Mouse (Mus musculus) hindbrain, embryonic 11.5 days (tissue): ENCODE measurements at regions not wholly inside any gene's neighbourhood (a gene's known extent, or its start where the extent isn't known, plus 50 kb on each side); places are given as distances from the start of the nearest gene placed in this dataset.

Source experiments
- ATAC-seq: fragments of 200-750 bp; cut with Nextera tagmentation; 2 replicates; pipeline ENCODE4 v1.8.0; 2017; ENCODE audit warnings: mild to moderate bottlenecking, moderate TSS enrichment, moderate library complexity; ENCODE audit not compliant: low FRiP score
- DNase-seq: peaks from one replicate; pipeline ENCODE4 v3.0.0-alpha.2; 2015; ENCODE audit warnings: low spot score
- H3K27ac ChIP-seq: fragments of 300-500 bp; sonication (generic); 2 replicates; pipeline ENCODE4 v1.5.1; 2014; ENCODE audit warnings: mild to moderate bottlenecking, low read depth, low read length
- H3K27me3 ChIP-seq: fragments of 300-500 bp; sonication (generic); 2 replicates; pipeline ENCODE4 v1.6.1; 2014; ENCODE audit warnings: mild to moderate bottlenecking, low read length, moderate library complexity, mixed read lengths; ENCODE audit not compliant: control insufficient read depth, insufficient read depth
- H3K36me3 ChIP-seq: fragments of 300-500 bp; sonication (generic); 2 replicates; pipeline ENCODE4 v1.6.1; 2014; ENCODE audit warnings: mild to moderate bottlenecking, low read length, moderate library complexity, mixed read lengths; ENCODE audit not compliant: control insufficient read depth, insufficient read depth
- H3K4me1 ChIP-seq: fragments of 300-500 bp; sonication (generic); replicated peaks from 2 replicates; pipeline ENCODE4 v1.6.1; 2014; ENCODE audit warnings: low read length, mixed read lengths; ENCODE audit not compliant: control insufficient read depth, insufficient read depth
- H3K4me2 ChIP-seq: fragments of 300-500 bp; sonication (generic); replicated peaks from 2 replicates; pipeline ENCODE4 v1.6.1; 2014; ENCODE audit warnings: mild to moderate bottlenecking, low read depth, low read length
- H3K4me3 ChIP-seq: fragments of 300-500 bp; sonication (generic); 2 replicates; pipeline ENCODE4 v1.5.1; 2014; ENCODE audit warnings: low read depth, low read length
- H3K9ac ChIP-seq: fragments of 300-500 bp; sonication (generic); 2 replicates; pipeline ENCODE4 v1.6.1; 2014; ENCODE audit warnings: low read depth, low read length
- H3K9me3 ChIP-seq: fragments of 300-500 bp; sonication (generic); 2 replicates; pipeline ENCODE4 v1.6.1; 2016; ENCODE audit warnings: low read length; ENCODE audit not compliant: control insufficient read depth
- WGBS: fragments of 180-500 bp; shearing (Covaris S2); extraction: QIAGEN DNeasy Blood & Tissue Kit; methylation state at CpG from one replicate; pipeline ENCODE4 v1.1.7; 2014; 5-methylcytosine and 5-hydroxymethylcytosine counted together

DNA sequence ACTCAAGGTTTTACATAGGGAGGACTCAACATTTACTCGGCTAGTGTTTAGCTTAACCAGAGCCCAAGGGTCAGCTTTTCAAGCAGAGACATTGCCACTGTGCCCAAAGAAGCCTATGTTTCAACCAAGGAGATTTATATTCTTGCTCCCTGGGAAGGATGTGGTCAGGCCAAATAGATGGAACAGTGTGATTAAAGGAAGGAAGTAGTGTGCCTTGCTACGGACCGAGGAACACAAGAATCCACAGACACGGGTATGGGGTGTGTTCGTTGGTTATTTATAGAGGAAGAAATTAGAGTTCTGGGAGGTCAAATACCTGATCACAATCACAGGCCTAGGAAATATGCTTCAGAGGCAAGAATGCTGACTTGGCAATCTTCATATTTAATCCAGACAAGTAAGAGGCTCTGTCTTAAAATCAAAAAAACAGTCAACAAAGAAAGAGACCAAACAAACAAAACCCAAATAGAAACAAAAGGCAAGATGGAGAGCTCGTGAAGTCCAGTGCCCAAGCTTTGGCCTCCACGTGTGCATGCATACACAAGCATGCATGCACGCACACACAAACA lies 133.9 kb upstream of the Trp63 start:
- H3K4me3 ChIP-seq: no peak overlapping the region
- H3K9me3 ChIP-seq: no peaks in the 10 kb centered on the region
- ATAC-seq (no peak), DNase-seq (no peak)
- H3K4me1 ChIP-seq: no peaks in the 10 kb centered on the region
- 88% methylated on average over 8 of the region's 8 CpGs for whole genome bisulfite sequencing
- no peak overlapping the region for H3K9ac ChIP-seq
- no peak overlapping the region for H3K4me2 ChIP-seq
- no peaks in the 10 kb centered on the region for H3K27me3 ChIP-seq
- no peaks in the 10 kb centered on the region for H3K36me3 ChIP-seq
- no peak overlapping the region for H3K27ac ChIP-seq

- no peak overlapping the region for H3K9ac ChIP-seq
- H3K36me3 ChIP-seq: no peaks in the 10 kb centered on the region
- ATAC-seq (no peak), DNase-seq (no peak)
- H3K27ac ChIP-seq: no peak overlapping the region
- no peaks in the 10 kb centered on the region for H3K9me3 ChIP-seq
- WGBS: 72% methylated on average over 3 of the region's 3 CpGs
- no peaks in the 10 kb centered on the region for H3K4me1 ChIP-seq
- no peak overlapping the region for H3K4me3 ChIP-seq
- no peaks in the 10 kb centered on the region for H3K27me3 ChIP-seq
- H3K4me2 ChIP-seq: no peak overlapping the region
Measured at GRCm38 (mm10) chr16:25557181-25557580, 126.4 kb upstream of the Trp63 start.

- H3K4me2 ChIP-seq: no peak overlapping the region
- no peaks in the 10 kb centered on the region for H3K9me3 ChIP-seq
- WGBS: 90% methylated on average over 6 of the region's 6 CpGs
- H3K9ac ChIP-seq: no peak overlapping the region
- H3K4me1 ChIP-seq: no peaks in the 10 kb centered on the region
- no peak for DNase-seq
- no peaks in the 10 kb centered on the region for H3K36me3 ChIP-seq
- H3K4me3 ChIP-seq: no peak overlapping the region
- H3K27ac ChIP-seq: no peak overlapping the region
- no peak for ATAC-seq
- no peaks in the 10 kb centered on the region for H3K27me3 ChIP-seq
Measured at GRCm38 (mm10) chr16:25580216-25580615, 103.3 kb upstream of the Trp63 start.

- no peaks in the 10 kb centered on the region for H3K27me3 ChIP-seq
- H3K4me3 ChIP-seq: no peak overlapping the region
- 75% methylated on average over 14 of the region's 14 CpGs for WGBS
- H3K4me2 ChIP-seq: no peak overlapping the region
- no peaks in the 10 kb centered on the region for H3K36me3 ChIP-seq
- no peak overlapping the region for H3K9ac ChIP-seq
- DNase-seq (no peak), ATAC-seq (no peak)
- H3K9me3 ChIP-seq: no peaks in the 10 kb centered on the region
- no peak overlapping the region for H3K27ac ChIP-seq
- no peaks in the 10 kb centered on the region for H3K4me1 ChIP-seq
Measured at GRCm38 (mm10) chr16:25584337-25585069, 99.1 kb upstream of the Trp63 start.

GRCm38 (mm10) chr16:25585070-25585454 lies 98.5 kb upstream of the Trp63 start:
- H3K4me3 ChIP-seq: no peak overlapping the region

GRCm38 (mm10) chr16:25585953-25586352 lies 97.6 kb upstream of the Trp63 start:
- no peaks in the 10 kb centered on the region for H3K36me3 ChIP-seq
- H3K27me3 ChIP-seq: no peaks in the 10 kb centered on the region
- H3K4me3 ChIP-seq: no peak overlapping the region
- H3K27ac ChIP-seq: no peak overlapping the region
- no peaks in the 10 kb centered on the region for H3K9me3 ChIP-seq
- H3K4me1 ChIP-seq: no peaks in the 10 kb centered on the region
- H3K9ac ChIP-seq: no peak overlapping the region
- H3K4me2 ChIP-seq: no peak overlapping the region
- ATAC-seq: no peak
- no peak for DNase-seq
- whole genome bisulfite sequencing: 88% methylated on average over 3 of the region's 3 CpGs

More at GRCm38 (mm10) chr16:25585070-25585454, 98.5 kb upstream of the Trp63 start:
- ATAC-seq (no peak), DNase-seq (no peak)
- no peaks in the 10 kb centered on the region for H3K4me1 ChIP-seq
- WGBS: 64% methylated on average over 7 of the region's 7 CpGs
- H3K27ac ChIP-seq: no peak overlapping the region
- H3K9me3 ChIP-seq: no peaks in the 10 kb centered on the region
- H3K9ac ChIP-seq: no peak overlapping the region
- no peaks in the 10 kb centered on the region for H3K27me3 ChIP-seq
- no peak overlapping the region for H3K4me2 ChIP-seq
- H3K36me3 ChIP-seq: no peaks in the 10 kb centered on the region

- H3K27me3 ChIP-seq: no peaks in the 10 kb centered on the region
- no peak overlapping the region for H3K4me2 ChIP-seq
- H3K36me3 ChIP-seq: no peaks in the 10 kb centered on the region
- WGBS: 86% methylated on average over 10 of the region's 10 CpGs
- no peak overlapping the region for H3K9ac ChIP-seq
- no peak overlapping the region for H3K4me3 ChIP-seq
- no peaks in the 10 kb centered on the region for H3K9me3 ChIP-seq
- no peak for DNase-seq
- H3K27ac ChIP-seq: no peak overlapping the region
- H3K4me1 ChIP-seq: no peaks in the 10 kb centered on the region
- ATAC-seq: no peak
Measured at GRCm38 (mm10) chr16:25587879-25588347, 95.7 kb upstream of the Trp63 start.

- Histone ChIP-seq H3K4me1 (no peaks in the 10 kb centered on the region), H3K4me2 (no peak overlapping the region), H3K4me3 (no peak overlapping the region), H3K36me3 (no peaks in the 10 kb centered on the region), H3K9ac (no peak overlapping the region), H3K9me3 (no peaks in the 10 kb centered on the region), H3K27me3 (no peaks in the 10 kb centered on the region), H3K27ac (no peak overlapping the region)
- ATAC-seq (no peak), DNase-seq (no peak)
- 74% methylated on average over 1 of the region's 1 CpGs for WGBS
Measured at GRCm38 (mm10) chr16:25597435-25597834, 86.1 kb upstream of the Trp63 start.

DNA sequence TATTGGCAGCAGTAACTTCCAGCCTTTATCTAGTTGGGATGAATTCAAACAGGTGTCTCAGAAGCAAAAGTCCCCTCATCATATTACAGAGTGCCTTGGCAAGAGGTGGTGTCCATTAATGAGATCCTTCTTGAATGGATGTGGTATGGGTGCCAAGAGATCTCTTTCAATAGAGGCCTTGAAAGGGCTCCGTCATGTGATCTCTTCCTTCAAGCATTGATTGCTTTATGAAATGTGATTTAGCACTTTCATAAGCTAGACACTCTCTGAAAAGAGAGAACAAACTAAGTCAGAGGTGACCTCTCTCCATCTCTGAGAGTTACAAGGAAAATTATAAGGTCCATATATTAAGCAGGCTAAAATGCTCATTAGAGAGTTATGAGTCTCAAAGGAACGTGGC lies 80.4 kb upstream of the Trp63 start:
- H3K4me1 ChIP-seq: no peaks in the 10 kb centered on the region
- WGBS: 88% methylated on average over 2 of the region's 2 CpGs
- no peak overlapping the region for H3K4me2 ChIP-seq
- H3K27me3 ChIP-seq: no peaks in the 10 kb centered on the region
- H3K9me3 ChIP-seq: no peaks in the 10 kb centered on the region
- H3K36me3 ChIP-seq: no peaks in the 10 kb centered on the region
- no peak overlapping the region for H3K27ac ChIP-seq
- no peak overlapping the region for H3K9ac ChIP-seq
- ATAC-seq (no peak), DNase-seq (no peak)
- no peak overlapping the region for H3K4me3 ChIP-seq
